28 mouse cellular contexts compared by ENCODE assay signal in the genomic region with DNA sequence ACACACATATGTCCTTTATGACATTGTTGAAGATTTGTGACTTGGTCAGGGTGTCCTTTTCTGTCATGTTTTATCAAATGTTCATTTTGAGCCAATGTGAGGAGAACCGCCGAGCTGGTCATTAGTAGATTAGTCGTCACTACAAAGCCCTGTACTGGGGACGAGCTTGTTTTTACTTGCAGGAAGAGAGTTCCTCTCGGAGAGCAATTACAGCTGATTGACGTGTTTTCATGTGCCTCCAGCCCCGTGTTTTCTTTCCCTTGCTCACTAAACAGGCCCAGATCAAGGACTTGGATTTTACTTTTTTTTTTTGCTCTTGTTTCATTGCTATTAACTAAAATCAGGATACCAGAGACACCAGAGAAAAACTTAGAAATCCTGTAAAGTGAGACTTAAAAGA.
DNase-seq lines count a peak whose midpoint lies in the region; ATAC-seq lines count a peak whose summit lies in the region.
"Had no signal": no experiment of that assay in that cellular context is flagged by ENCODE, and none has a peak within 500 bp of the region (broad histone marks: within the 10 kb centered on the region; RNA-seq: fewer than 3 reads in every experiment).

No protein-coding gene starts in this region.

- no peaks in the 10 kb centered on the region for H3K36me3 ChIP-seq in forebrain, embryonic 14.5 days (ENCODE audit: control insufficient read depth, insufficient read depth, low read length)
- no peaks in the 10 kb centered on the region for H3K36me3 ChIP-seq in forebrain, embryonic 16.5 days (ENCODE audit: control insufficient read depth, insufficient read depth)
- no peaks in the 10 kb centered on the region for H3K36me3 ChIP-seq in embryonic facial prominence, embryonic 14.5 days (ENCODE audit: control insufficient read depth, insufficient read depth, low read length)
- H3K36me3 ChIP-seq: G1E; heart, embryonic 10.5 days; heart, embryonic 15.5 days; limb, embryonic 12.5 days; lung, embryonic 15.5 days; midbrain, embryonic 13.5 days; neural tube, embryonic 13.5 days had no signal

- ATAC-seq in forebrain, embryonic 14.5 days, result no peak
- ATAC-seq in forebrain, embryonic 16.5 days, result no peak
- ATAC-seq in embryonic facial prominence, embryonic 14.5 days (ENCODE audit: low read depth), result no peak
- ATAC-seq: hindbrain, embryonic 16.5 days; midbrain, embryonic 13.5 days had no signal

- H3K4me3 ChIP-seq in forebrain, embryonic 14.5 days (ENCODE audit: low read depth, low read length), result no peak overlapping the region
- no peak overlapping the region for H3K4me3 ChIP-seq in forebrain, embryonic 16.5 days (replicated peaks; ENCODE audit: low read length)
- no peak overlapping the region for H3K4me3 ChIP-seq in embryonic facial prominence, embryonic 14.5 days (ENCODE audit: low read depth, low read length)
- H3K4me3 ChIP-seq: heart, embryonic 10.5 days; heart, embryonic 15.5 days; limb, embryonic 12.5 days; lung, embryonic 15.5 days; midbrain, embryonic 13.5 days; neural tube, embryonic 13.5 days had no signal

- no peak overlapping the region for H3K9ac ChIP-seq in forebrain, embryonic 14.5 days (ENCODE audit: low read length)
- no peak overlapping the region for H3K9ac ChIP-seq in forebrain, embryonic 16.5 days (replicated peaks; ENCODE audit: low read depth, low read length)
- no peak overlapping the region for H3K9ac ChIP-seq in embryonic facial prominence, embryonic 14.5 days (ENCODE audit: low read depth, low read length)
- H3K9ac ChIP-seq: heart, embryonic 15.5 days; limb, embryonic 12.5 days; lung, embryonic 15.5 days; midbrain, embryonic 13.5 days; neural tube, embryonic 13.5 days had no signal

- WGBS in forebrain, embryonic 14.5 days, result 16% methylated on average over 7 of the region's 7 CpGs
- 13% methylated on average over 7 of the region's 7 CpGs for WGBS in forebrain, embryonic 16.5 days
- WGBS in embryonic facial prominence, embryonic 14.5 days, result 18% methylated on average over 7 of the region's 7 CpGs

- H3K9me3 ChIP-seq in forebrain, embryonic 14.5 days (replicated peaks; ENCODE audit: control insufficient read depth, low read length), result no peaks in the 10 kb centered on the region
- no peaks in the 10 kb centered on the region for H3K9me3 ChIP-seq in forebrain, embryonic 16.5 days (ENCODE audit: control insufficient read depth, low read length)
- no peaks in the 10 kb centered on the region for H3K9me3 ChIP-seq in embryonic facial prominence, embryonic 14.5 days (ENCODE audit: control insufficient read depth, low read length)
- H3K9me3 ChIP-seq: heart, embryonic 10.5 days; heart, embryonic 15.5 days; limb, embryonic 12.5 days; lung, embryonic 15.5 days; midbrain, embryonic 13.5 days; neural tube, embryonic 13.5 days had no signal

- H3K4me2 ChIP-seq in forebrain, embryonic 14.5 days (ENCODE audit: low read length), result no peak overlapping the region
- no peak overlapping the region for H3K4me2 ChIP-seq in forebrain, embryonic 16.5 days (ENCODE audit: low read length)
- H3K4me2 ChIP-seq in embryonic facial prominence, embryonic 14.5 days (ENCODE audit: low read depth, low read length), result no peak overlapping the region
- H3K4me2 ChIP-seq: heart, embryonic 15.5 days; limb, embryonic 12.5 days; liver, embryonic 11.5 days; lung, embryonic 15.5 days; midbrain, embryonic 13.5 days; neural tube, embryonic 13.5 days had no signal

- no peaks in the 10 kb centered on the region for H3K27me3 ChIP-seq in forebrain, embryonic 14.5 days (replicated peaks; ENCODE audit: control insufficient read depth, insufficient read depth, low read length)
- H3K27me3 ChIP-seq in forebrain, embryonic 16.5 days (replicated peaks; ENCODE audit: control insufficient read depth, insufficient read depth, low read length), result no peaks in the 10 kb centered on the region
- H3K27me3 ChIP-seq in embryonic facial prominence, embryonic 14.5 days (replicated peaks; ENCODE audit: control insufficient read depth, insufficient read depth, low read length), result no peaks in the 10 kb centered on the region
- H3K27me3 ChIP-seq: heart, embryonic 15.5 days; limb, embryonic 12.5 days; lung, embryonic 15.5 days; midbrain, embryonic 13.5 days; neural tube, embryonic 13.5 days had no signal

- peak; percentile 28 for DNase-seq in forebrain, embryonic 14.5 days (ENCODE audit: low spot score)
- DNase-seq in R1 (ENCODE audit: low read depth, low spot score), result peak; percentile 3
- DNase-seq in embryo, embryonic 11 days, result peak; percentile 9
- peak; percentile 68 for DNase-seq in embryonic facial prominence, embryonic 14.5 days (ENCODE audit: low spot score)
- DNase-seq in lung, postnatal 25 days (ENCODE audit: low spot score), result no peak
- DNase-seq in gastrocnemius, adult 18-20 months (ENCODE audit: low spot score), result no peak
- DNase-seq: adrenal gland, postnatal 25 days; cerebellum, adult 2 months; cerebellum, postnatal 14 days; gastrocnemius, postnatal 25 days; heart, adult 11 months; kidney, adult 2 months; kidney, postnatal 4 days; layer of hippocampus, adult 9-11 months; lung, postnatal 36 days; right cerebral cortex, postnatal 25 days; thymus, adult 2 months; thymus, postnatal 4 days had no signal

- no peaks in the 10 kb centered on the region for H3K4me1 ChIP-seq in forebrain, embryonic 14.5 days (ENCODE audit: control insufficient read depth, insufficient read depth, low read length)
- H3K4me1 ChIP-seq in forebrain, embryonic 16.5 days (replicated peaks; ENCODE audit: control insufficient read depth, insufficient read depth, low read length), result no peaks in the 10 kb centered on the region
- H3K4me1 ChIP-seq in embryonic facial prominence, embryonic 14.5 days (ENCODE audit: control insufficient read depth, insufficient read depth, low read length), result no peaks in the 10 kb centered on the region
- H3K4me1 ChIP-seq: heart, embryonic 10.5 days; heart, embryonic 15.5 days; limb, embryonic 12.5 days; lung, embryonic 15.5 days; midbrain, embryonic 13.5 days; neural tube, embryonic 13.5 days had no signal

- no peak overlapping the region for H3K27ac ChIP-seq in forebrain, embryonic 14.5 days (ENCODE audit: low read depth, low read length)
- no peak overlapping the region for H3K27ac ChIP-seq in forebrain, embryonic 16.5 days (ENCODE audit: low read length)
- no peak overlapping the region for H3K27ac ChIP-seq in embryonic facial prominence, embryonic 14.5 days (replicated peaks; ENCODE audit: low read depth, low read length)
- H3K27ac ChIP-seq: heart, embryonic 10.5 days; heart, embryonic 15.5 days; limb, embryonic 12.5 days; lung, embryonic 15.5 days; midbrain, embryonic 13.5 days; neural tube, embryonic 13.5 days had no signal

Comparison
In these comparisons a context has a peak if more than half of its experiments do, and no peak if none do; other contexts are left out.
1. DNase-seq: peak in forebrain, embryonic 14.5 days (single experiment), R1 (single experiment), embryo, embryonic 11 days (single experiment) and embryonic facial prominence, embryonic 14.5 days (single experiment); none in lung, postnatal 25 days (single experiment) and gastrocnemius, adult 18-20 months (single experiment).